Mouse (Mus musculus) forebrain, embryonic 15.5 days (tissue): ENCODE results near the gene Tmem110. TPM values are rescaled to one million over a fixed set of nuclear protein-coding genes. Genes with fewer than 3 reads are reported as not detected.

Experiments
- ATAC-seq: fragments of 200-750 bp; cut with Nextera tagmentation; replicated peaks from 2 replicates; pipeline ENCODE4 v1.8.0; 2017; ENCODE audit warnings: mild to moderate bottlenecking, moderate TSS enrichment, moderate library complexity
- H3K27ac ChIP-seq: fragments of 300-500 bp; sonication (generic); replicated peaks from 2 replicates; pipeline ENCODE4 v1.5.1; 2015; ENCODE audit warnings: mild to moderate bottlenecking, inconsistent platforms
- H3K27me3 ChIP-seq: fragments of 300-500 bp; sonication (generic); 2 replicates; pipeline ENCODE4 v1.6.1; 2015; ENCODE audit warnings: inconsistent platforms
- H3K36me3 ChIP-seq: fragments of 300-500 bp; sonication (generic); 2 replicates; pipeline ENCODE4 v1.6.1; 2015; ENCODE audit warnings: mild to moderate bottlenecking, inconsistent platforms
- H3K4me1 ChIP-seq: fragments of 300-500 bp; sonication (generic); 2 replicates; pipeline ENCODE4 v1.6.1; 2015; ENCODE audit warnings: inconsistent platforms
- H3K4me2 ChIP-seq: fragments of 300-500 bp; sonication (generic); replicated peaks from 2 replicates; pipeline ENCODE4 v1.6.1; 2015; ENCODE audit warnings: mild to moderate bottlenecking, inconsistent platforms
- H3K4me3 ChIP-seq: fragments of 300-500 bp; sonication (generic); 2 replicates; pipeline ENCODE4 v1.5.1; 2015; ENCODE audit warnings: mild to moderate bottlenecking, inconsistent platforms
- H3K9ac ChIP-seq: fragments of 300-500 bp; sonication (generic); replicated peaks from 2 replicates; pipeline ENCODE4 v1.6.1; 2015; ENCODE audit warnings: mild to moderate bottlenecking, inconsistent platforms
- H3K9me3 ChIP-seq: fragments of 300-500 bp; sonication (generic); 2 replicates; pipeline ENCODE4 v1.6.1; 2016; ENCODE audit warnings: inconsistent platforms
- WGBS: fragments of 180-500 bp; shearing (Covaris S2); methylation state at CpG from one replicate; pipeline ENCODE4 v1.1.7; 2015; ENCODE audit warnings: mixed read lengths; 5-methylcytosine and 5-hydroxymethylcytosine counted together
- polyA plus RNA-seq: library from polyadenylated mRNA; unstranded; fragments of >200 nt; fragmentation: Nextera tagmentation; extraction: Ambion mirVana; gene quantifications from 2 replicates; pipeline ENCODE4 v1.2.1, GENCODE M21; 2015

The Tmem110 gene
- polyA plus RNA-seq, 1 experiment from 2014 or later, result 18.0 TPM

DNA sequence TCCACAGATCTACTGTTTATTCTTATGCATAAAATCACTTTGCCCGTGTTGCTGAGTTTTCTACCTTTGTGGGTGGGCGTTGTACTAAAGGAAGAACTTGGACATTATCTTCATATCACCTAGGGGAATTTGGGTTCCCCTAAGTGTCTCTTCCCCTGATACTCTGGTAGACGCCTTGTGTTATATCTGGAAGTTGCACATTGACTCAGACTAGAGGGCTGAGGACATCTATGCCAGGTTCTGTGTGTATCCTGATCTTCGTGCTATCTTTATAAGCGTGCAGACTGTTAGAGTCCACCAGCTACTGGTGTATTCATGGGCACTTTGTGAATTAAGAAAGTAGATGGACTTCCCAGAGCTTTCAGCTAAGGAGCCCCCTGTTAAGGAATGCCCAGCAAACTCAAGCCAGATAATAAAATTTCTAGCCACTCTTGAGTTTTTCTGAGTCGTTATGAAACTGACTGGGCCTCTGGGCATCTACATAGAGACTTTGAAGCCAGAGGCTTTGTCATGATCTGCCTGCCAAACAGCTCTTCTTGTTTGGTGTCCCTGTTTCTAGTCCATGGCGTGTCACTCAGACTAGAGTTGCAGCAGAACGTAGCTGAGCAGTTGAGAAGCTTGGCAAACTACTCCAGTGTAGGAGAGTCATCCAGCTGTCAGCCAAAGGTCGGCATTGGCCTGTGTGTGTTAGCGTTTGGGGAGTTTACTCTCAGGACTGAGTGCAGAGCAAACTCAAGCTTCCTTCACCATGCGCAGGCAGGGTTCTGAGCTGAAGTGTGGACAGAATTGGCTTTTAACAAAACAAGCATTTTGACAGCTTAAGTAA is 3.5 kb downstream of the Tmem110 start:
- no peak overlapping the region for H3K9ac ChIP-seq
- no peak overlapping the region for H3K27ac ChIP-seq
- H3K4me3 ChIP-seq, result no peak overlapping the region
- H3K9me3 ChIP-seq, result no peaks in the 10 kb centered on the region
- ATAC-seq, result no peak
- 86% methylated on average over 11 of the region's 11 CpGs for WGBS
- H3K4me2 ChIP-seq, result no peak overlapping the region
- H3K4me1 ChIP-seq, result peaks cover 22% of the 10 kb centered on the region
- H3K36me3 ChIP-seq, result no peaks in the 10 kb centered on the region
- no peaks in the 10 kb centered on the region for H3K27me3 ChIP-seq

DNA sequence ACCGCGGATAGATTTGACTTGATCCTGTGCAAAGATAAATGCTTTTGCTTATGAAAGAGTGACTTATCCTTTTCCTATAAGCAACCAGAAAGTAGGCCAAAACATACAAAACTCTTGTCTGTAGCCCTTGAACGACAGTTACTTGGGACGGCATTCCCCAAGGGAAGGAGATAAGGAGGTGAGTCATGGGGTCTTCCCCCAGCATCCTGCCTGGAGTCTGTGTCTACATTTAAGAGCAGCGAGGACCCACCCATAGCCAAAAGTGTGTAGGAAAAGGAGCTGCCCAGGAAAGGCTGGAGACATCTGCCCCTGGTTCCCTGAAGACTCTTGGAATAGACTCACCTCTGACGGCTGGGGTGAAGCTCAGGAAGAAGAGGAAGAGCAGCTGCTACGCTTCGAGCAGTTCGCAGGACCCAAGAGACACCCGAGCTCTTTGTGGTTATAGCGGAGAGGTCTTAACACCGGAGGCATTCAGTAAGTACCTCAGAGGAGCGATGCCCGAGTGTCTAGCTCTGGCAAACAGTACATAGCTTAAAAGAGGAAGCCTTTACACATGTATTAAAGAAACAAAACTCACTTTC is 12.1 kb downstream of the Tmem110 start:
- 95% methylated on average over 14 of the region's 14 CpGs for WGBS
- no peaks in the 10 kb centered on the region for H3K4me1 ChIP-seq
- no peaks in the 10 kb centered on the region for H3K27me3 ChIP-seq
- 0 out of 2 replicates have a peak, but pooled peaks cover 9% of the 10 kb centered on the region for H3K36me3 ChIP-seq
- H3K9ac ChIP-seq, result no peak overlapping the region
- no peak overlapping the region for H3K4me3 ChIP-seq
- no peak overlapping the region for H3K27ac ChIP-seq
- no peak overlapping the region for H3K4me2 ChIP-seq
- no peak for ATAC-seq
- H3K9me3 ChIP-seq, result no peaks in the 10 kb centered on the region

DNA sequence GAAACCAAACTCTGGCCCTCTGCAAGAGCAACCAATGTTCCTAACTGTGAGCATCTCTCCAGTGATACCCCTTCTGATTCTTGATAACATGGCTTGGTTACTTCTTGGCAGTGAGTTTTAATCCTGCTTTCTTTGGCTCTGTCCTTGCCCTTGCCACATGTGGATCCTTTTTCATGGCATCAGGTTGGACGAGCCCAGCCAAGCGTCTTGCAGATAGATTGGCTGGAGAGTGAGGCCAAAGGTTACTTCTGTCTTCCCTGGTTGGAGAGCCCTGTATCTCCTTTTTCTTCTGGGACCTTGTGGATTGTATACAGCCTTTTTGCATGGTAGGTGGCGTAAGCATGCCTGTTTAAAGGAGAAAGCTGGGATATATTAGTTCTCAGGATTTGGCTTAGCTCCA is 18.3 kb downstream of the Tmem110 start:
- no peak overlapping the region for H3K9ac ChIP-seq
- no peak overlapping the region for H3K27ac ChIP-seq
- H3K9me3 ChIP-seq, result no peaks in the 10 kb centered on the region
- whole genome bisulfite sequencing, result 93% methylated on average over 3 of the region's 3 CpGs
- H3K4me2 ChIP-seq, result no peak overlapping the region
- 0 out of 2 replicates have a peak, but pooled peaks cover 2% of the 10 kb centered on the region for H3K36me3 ChIP-seq
- no peak for ATAC-seq
- H3K4me3 ChIP-seq, result no peak overlapping the region
- H3K4me1 ChIP-seq, result no peaks in the 10 kb centered on the region
- no peaks in the 10 kb centered on the region for H3K27me3 ChIP-seq

DNA sequence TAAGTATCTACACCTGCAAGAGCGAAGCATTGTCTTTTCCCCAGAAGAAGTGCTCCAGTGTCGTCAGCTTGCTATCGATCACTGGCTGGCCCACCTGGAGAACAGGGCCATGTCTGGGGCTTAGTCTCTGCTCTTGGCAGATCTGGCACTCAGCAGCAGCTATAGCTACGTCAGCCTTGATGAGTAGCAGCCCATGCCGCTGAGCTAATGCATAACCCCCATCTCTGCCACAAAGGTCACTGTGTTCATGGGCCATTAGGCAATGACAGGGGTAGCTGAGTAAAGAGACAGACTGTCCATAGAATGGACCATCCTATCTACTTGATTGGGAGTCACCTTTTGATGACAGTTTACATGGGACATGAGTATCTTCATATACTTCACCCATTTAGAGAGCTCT is 25.1 kb downstream of the Tmem110 start:
- Histone ChIP-seq H3K9ac (no peak overlapping the region), H3K9me3 (no peaks in the 10 kb centered on the region), H3K27me3 (no peaks in the 10 kb centered on the region), H3K36me3 (no peaks in the 10 kb centered on the region), H3K4me3 (no peak overlapping the region), H3K4me2 (no peak overlapping the region), H3K27ac (no peak overlapping the region), H3K4me1 (no peaks in the 10 kb centered on the region)
- WGBS, result 92% methylated on average over 5 of the region's 5 CpGs
- ATAC-seq, result no peak

DNA sequence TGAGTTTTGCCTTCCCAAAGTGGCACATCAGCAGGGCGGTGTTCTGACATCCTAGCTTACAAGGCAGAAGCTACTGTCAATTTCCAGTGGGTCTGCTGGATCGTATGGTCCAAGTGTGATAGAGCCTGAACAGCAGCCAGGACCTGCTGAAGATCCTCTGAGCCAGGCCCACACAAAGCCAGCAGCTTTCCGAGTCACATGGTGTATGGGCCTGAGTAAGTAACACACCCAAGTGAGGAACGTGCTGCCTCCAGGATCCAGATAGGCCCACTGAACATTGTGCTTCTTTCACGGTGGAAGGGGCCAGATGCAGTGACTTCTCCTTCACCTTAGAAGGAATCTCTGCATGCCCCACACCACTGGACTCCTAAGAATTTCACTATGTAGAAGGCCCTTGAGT is 26.9 kb downstream of the Tmem110 start:
- H3K9ac ChIP-seq, result no peak overlapping the region
- H3K27me3 ChIP-seq, result no peaks in the 10 kb centered on the region
- no peaks in the 10 kb centered on the region for H3K4me1 ChIP-seq
- ATAC-seq, result no peak
- H3K4me2 ChIP-seq, result no peak overlapping the region
- no peak overlapping the region for H3K4me3 ChIP-seq
- 96% methylated on average over 5 of the region's 5 CpGs for WGBS
- H3K27ac ChIP-seq, result no peak overlapping the region
- H3K9me3 ChIP-seq, result no peaks in the 10 kb centered on the region
- H3K36me3 ChIP-seq, result no peaks in the 10 kb centered on the region

DNA sequence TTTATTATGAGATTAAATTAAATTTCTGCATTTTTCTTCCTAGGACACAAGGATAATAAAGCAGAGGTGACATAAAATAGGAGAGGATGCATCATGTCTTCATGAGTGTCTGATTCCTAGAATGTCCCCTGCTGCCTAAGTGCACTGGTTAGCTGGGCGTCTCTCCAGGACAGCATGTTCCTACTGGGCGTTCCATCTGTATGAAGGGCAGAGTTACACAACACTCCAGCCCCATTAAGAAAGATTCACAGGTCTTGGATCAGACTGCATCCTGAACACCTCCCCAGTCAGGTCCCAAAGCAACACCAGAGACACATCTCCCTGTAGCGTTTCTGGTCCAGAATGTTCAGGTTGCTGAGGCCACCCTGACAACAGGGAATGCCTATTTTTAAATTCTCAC is 29.9 kb downstream of the Tmem110 start:
- Histone ChIP-seq H3K9me3 (no peaks in the 10 kb centered on the region), H3K9ac (no peak overlapping the region), H3K27me3 (no peaks in the 10 kb centered on the region), H3K36me3 (no peaks in the 10 kb centered on the region), H3K27ac (no peak overlapping the region), H3K4me2 (no peak overlapping the region), H3K4me1 (no peaks in the 10 kb centered on the region), H3K4me3 (no peak overlapping the region)
- ATAC-seq, result no peak
- WGBS, result 97% methylated on average over 3 of the region's 3 CpGs

DNA sequence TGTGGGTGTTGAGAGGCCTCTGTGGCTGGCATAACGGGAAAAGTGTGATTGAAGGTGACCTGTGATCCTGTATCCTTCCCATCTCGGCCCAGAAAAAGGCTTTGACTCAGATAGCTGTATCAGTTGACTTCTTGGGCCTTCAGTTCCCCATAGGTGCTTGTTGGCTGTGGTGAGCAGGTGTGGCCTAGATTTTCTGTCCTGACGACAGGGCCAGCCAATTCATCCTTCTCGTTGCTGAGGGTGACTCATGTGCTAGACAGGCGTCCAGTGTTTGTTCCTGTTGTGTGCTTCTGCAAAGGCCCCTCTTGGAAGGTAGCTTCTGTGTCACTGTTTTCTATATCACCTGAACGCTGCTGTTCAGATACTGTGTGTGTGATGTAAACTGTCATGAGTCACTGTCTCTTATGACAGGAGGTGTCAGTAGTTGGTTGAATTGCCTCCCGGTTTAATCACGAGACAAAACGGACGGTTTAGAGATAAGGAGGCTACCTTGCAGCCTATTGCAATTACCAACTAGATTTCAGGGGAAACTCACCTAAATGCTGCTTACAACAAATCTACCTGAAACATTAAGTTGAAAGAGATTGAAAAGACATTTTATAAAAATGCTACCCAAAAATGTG is 31.6 kb downstream of the Tmem110 start:
- no peaks in the 10 kb centered on the region for H3K27me3 ChIP-seq
- no peaks in the 10 kb centered on the region for H3K9me3 ChIP-seq
- H3K9ac ChIP-seq, result no peak overlapping the region
- no peaks in the 10 kb centered on the region for H3K4me1 ChIP-seq
- H3K27ac ChIP-seq, result no peak overlapping the region
- H3K4me2 ChIP-seq, result no peak overlapping the region
- WGBS, result 85% methylated on average over 10 of the region's 10 CpGs
- no peak for ATAC-seq
- H3K4me3 ChIP-seq, result no peak overlapping the region
- H3K36me3 ChIP-seq, result no peaks in the 10 kb centered on the region

DNA sequence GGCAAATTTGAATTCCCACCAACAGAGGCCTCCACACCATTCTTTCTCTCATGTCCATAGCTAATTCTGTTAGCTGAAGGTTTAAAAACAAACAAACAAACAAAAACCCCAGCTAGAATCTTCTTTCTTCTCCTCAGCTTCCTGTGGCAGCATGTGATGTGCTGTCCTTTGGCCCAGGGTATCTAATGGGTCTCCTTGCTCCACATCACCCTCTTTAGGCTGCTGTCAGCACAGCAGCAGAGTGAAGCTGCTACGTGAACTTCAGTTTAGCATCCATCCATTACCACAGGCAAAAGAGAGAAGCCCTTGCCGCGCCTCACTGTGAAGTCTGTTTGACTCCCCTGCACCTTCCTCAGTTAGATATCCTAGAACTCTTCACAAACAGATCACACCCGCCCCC is 32.6 kb downstream of the Tmem110 start:
- H3K27me3 ChIP-seq, result no peaks in the 10 kb centered on the region
- no peaks in the 10 kb centered on the region for H3K4me1 ChIP-seq
- H3K36me3 ChIP-seq, result no peaks in the 10 kb centered on the region
- H3K4me3 ChIP-seq, result no peak overlapping the region
- H3K27ac ChIP-seq, result no peak overlapping the region
- no peak overlapping the region for H3K4me2 ChIP-seq
- no peak overlapping the region for H3K9ac ChIP-seq
- WGBS, result 87% methylated on average over 4 of the region's 4 CpGs
- no peaks in the 10 kb centered on the region for H3K9me3 ChIP-seq
- no peak for ATAC-seq

DNA sequence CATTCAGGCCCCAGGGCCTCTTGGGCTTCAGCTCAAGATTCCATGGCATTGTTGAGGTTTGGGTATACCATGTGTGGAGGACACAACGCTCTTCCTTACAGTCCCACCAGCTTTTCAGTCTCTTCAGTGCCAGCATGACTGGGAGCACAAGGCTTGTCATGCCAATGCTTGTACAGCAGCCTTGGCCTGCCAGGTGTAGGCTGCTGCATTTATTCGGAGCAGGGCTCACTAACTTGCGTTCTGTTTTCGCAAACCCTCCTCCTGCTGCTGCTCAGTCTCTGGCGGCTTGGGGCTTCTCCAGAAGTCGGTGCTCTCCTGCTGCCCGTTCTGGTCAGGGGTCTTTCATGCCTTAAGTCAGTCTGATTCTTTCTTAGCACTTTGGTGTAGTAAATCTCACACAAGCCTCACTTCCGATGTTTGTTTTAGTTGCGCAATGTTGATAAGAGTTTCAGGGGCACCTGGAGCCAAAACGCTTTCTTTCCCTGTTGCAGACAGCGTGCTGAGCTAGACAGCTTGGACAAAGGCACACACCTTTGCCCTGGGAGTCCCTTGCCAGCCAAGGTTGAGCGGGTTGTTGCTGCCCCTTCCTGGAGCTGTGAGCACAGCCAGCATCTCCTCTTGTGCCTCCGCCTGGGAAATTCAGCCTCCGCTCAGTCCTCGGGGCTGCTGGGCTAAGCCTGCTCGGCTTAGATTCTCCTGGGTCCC is 36.2 kb downstream of the Tmem110 start:
- Histone ChIP-seq H3K4me1 (no peaks in the 10 kb centered on the region), H3K27me3 (no peaks in the 10 kb centered on the region), H3K9me3 (no peaks in the 10 kb centered on the region), H3K4me3 (no peak overlapping the region), H3K9ac (no peak overlapping the region), H3K4me2 (no peak overlapping the region), H3K36me3 (no peaks in the 10 kb centered on the region), H3K27ac (no peak overlapping the region)
- no peak for ATAC-seq
- 80% methylated on average over 16 of the region's 16 CpGs for WGBS

DNA sequence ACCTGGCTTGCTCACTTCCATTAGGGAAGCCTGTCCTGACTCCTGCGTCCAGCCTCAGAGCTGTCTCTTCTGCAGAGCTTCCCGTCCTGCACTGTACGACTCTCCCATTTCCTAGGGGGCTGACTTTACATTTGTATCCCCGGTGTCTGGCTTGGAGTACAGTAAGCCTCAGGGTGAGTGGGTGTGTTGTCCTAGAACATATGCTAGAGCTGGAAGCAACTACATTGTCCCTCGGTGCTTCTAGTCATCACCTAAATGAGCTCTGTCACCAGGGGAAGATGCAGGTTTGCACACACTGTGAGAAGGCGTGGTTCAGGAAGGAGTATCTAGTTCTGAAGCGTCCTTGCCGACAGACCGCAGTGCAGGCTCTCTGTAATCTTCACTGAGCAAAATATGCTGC is 37.0 kb downstream of the Tmem110 start:
- WGBS, result 92% methylated on average over 9 of the region's 9 CpGs
- H3K4me3 ChIP-seq, result no peak overlapping the region
- H3K27ac ChIP-seq, result no peak overlapping the region
- no peak for ATAC-seq
- H3K9ac ChIP-seq, result no peak overlapping the region
- no peaks in the 10 kb centered on the region for H3K27me3 ChIP-seq
- no peaks in the 10 kb centered on the region for H3K9me3 ChIP-seq
- no peak overlapping the region for H3K4me2 ChIP-seq
- H3K4me1 ChIP-seq, result no peaks in the 10 kb centered on the region
- H3K36me3 ChIP-seq, result no peaks in the 10 kb centered on the region

DNA sequence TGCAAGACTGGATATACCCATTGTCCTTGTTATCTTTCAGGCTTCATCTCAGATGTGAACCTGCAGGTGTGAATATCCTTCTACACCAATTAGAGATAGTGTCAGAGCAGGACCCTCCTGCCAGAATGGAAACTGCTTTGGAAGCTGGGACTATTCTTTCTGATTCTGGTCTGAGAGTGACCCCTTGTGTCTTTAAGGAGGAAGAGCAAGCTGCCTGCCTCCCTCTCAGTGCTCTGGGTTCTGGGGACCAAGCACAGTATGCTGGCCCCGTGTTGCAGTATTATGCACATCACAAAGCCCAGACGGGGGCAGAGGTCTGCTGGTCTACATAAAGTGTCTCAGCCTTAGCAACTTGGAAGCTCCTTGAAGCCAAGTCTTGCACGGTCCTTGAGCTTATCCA is 39.9 kb downstream of the Tmem110 start:
- ATAC-seq, result no peak
- H3K36me3 ChIP-seq, result no peaks in the 10 kb centered on the region
- H3K27ac ChIP-seq, result no peak overlapping the region
- H3K4me2 ChIP-seq, result no peak overlapping the region
- WGBS, result 73% methylated on average over 3 of the region's 3 CpGs
- no peak overlapping the region for H3K9ac ChIP-seq
- H3K4me3 ChIP-seq, result no peak overlapping the region
- no peaks in the 10 kb centered on the region for H3K27me3 ChIP-seq
- H3K9me3 ChIP-seq, result no peaks in the 10 kb centered on the region
- no peaks in the 10 kb centered on the region for H3K4me1 ChIP-seq

DNA sequence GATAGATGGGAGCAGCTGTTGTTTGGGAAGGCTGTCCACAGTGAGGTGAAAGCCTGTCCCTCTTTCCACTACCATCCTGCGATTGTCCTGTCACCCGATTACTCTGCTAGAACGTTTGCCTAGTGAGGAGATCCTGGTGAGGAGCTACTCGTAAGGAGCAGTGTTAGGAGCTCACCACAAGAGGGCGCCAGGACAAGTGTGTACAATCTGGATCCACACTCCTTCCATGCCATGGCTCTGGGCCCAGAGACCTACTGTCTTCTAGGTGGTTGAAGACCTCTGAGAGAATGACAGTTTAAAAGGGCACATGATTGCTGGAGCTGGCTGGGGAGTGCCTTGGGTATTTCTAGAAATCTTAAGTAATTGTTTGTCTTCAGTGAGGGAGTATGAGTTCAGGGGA is 41.7 kb downstream of the Tmem110 start:
- ATAC-seq, result no peak
- no peaks in the 10 kb centered on the region for H3K4me1 ChIP-seq
- no peak overlapping the region for H3K27ac ChIP-seq
- H3K27me3 ChIP-seq, result no peaks in the 10 kb centered on the region
- H3K4me2 ChIP-seq, result no peak overlapping the region
- H3K9me3 ChIP-seq, result no peaks in the 10 kb centered on the region
- no peaks in the 10 kb centered on the region for H3K36me3 ChIP-seq
- H3K9ac ChIP-seq, result no peak overlapping the region
- 27% methylated on average over 5 of the region's 5 CpGs for WGBS
- H3K4me3 ChIP-seq, result no peak overlapping the region
